Mouse (Mus musculus) neutrophil, adult 5-6 weeks (primary cell): ENCODE results near the gene Rbm41. TPM values are rescaled to one million over a fixed set of nuclear protein-coding genes. Genes with fewer than 3 reads are reported as not detected.

Source experiments
- ATAC-seq: fragments of 151-379, 151-347 bp; 2 replicates; pipeline ENCODE4 v1.8.0; 2017; ENCODE audit warnings: mild to moderate bottlenecking, moderate TSS enrichment; ENCODE audit not compliant: insufficient number of reproducible peaks, poor library complexity, low FRiP score, severe bottlenecking; ENCODE audit errors: extremely low read depth
- total RNA-seq: library from RNA; stranded (forward); fragments of 200-1000 nt; gene quantifications from 2 replicates; pipeline ENCODE4 v1.2.3, GENCODE M21; 2017

The Rbm41 gene
- total RNA-seq = 16.3 and 18.2 TPM in 2 replicates

- ATAC-seq = peak; percentile 92; the same call in 1 of the 2 replicates
Measured at GRCm38 (mm10) chrX:139997740-139998690, at the start of gene Rbm41. Rbm41 (minus strand) TSS chrX:139998595.

- ATAC-seq = no peak
Measured at GRCm38 (mm10) chrX:139998691-139999065, 283 bp upstream of the Rbm41 start.

GRCm38 (mm10) chrX:139982115-139982514, 16.3 kb downstream of the Rbm41 start:
- ATAC-seq = no peak

GRCm38 (mm10) chrX:139933507-139933906, 64.9 kb downstream of the Rbm41 start:
- no peak for ATAC-seq

GRCm38 (mm10) chrX:139932472-139932871, 65.9 kb downstream of the Rbm41 start:
- no peak for ATAC-seq

- ATAC-seq = no peak
Measured at GRCm38 (mm10) chrX:139920572-139920971, 77.8 kb downstream of the Rbm41 start.

- ATAC-seq = no peak
Measured at GRCm38 (mm10) chrX:139891387-139891786, 107.0 kb downstream of the Rbm41 start.

GRCm38 (mm10) chrX:139883221-139883620, 115.2 kb downstream of the Rbm41 start:
- ATAC-seq = no peak

GRCm38 (mm10) chrX:139877936-139878335, 120.5 kb downstream of the Rbm41 start:
- ATAC-seq = no peak

GRCm38 (mm10) chrX:139877105-139877504, 121.3 kb downstream of the Rbm41 start:
- no peak for ATAC-seq

GRCm38 (mm10) chrX:139870938-139871791, 127.2 kb downstream of the Rbm41 start, which contains the start of gene Morc4:
Morc4 (minus strand) TSS chrX:139871677.
- no peak for ATAC-seq

- no peak for ATAC-seq
Measured at GRCm38 (mm10) chrX:139870300-139870711, 128.1 kb downstream of the Rbm41 start.

GRCm38 (mm10) chrX:139859402-139859801, 139.0 kb downstream of the Rbm41 start:
- no peak for ATAC-seq

- no peak for ATAC-seq
Measured at GRCm38 (mm10) chrX:139854795-139855194, 143.6 kb downstream of the Rbm41 start.

GRCm38 (mm10) chrX:139841091-139841490, 157.3 kb downstream of the Rbm41 start:
- ATAC-seq = no peak

Other genes with a start within 250 kb of the Rbm41 start
- gene Ripply1, start 216.2 kb downstream of the Rbm41 start, total RNA-seq = not detected in 2 replicates
- gene Cldn2, start 197.8 kb downstream of the Rbm41 start, total RNA-seq = not detected in 2 replicates
- gene Morc4, start 126.9 kb downstream of the Rbm41 start, total RNA-seq = 0.47 TPM in 1 of 2 replicates, not detected in the other
- gene Nup62cl, start 64.1 kb upstream of the Rbm41 start, total RNA-seq = not detected in 2 replicates
- gene Pih1h3b, start 64.3 kb upstream of the Rbm41 start, total RNA-seq = not detected in 2 replicates